Mouse (Mus musculus) ES-E14 (cell line): ENCODE data around the gene Usp12. TPM values are rescaled to one million over a fixed set of nuclear protein-coding genes. Genes with fewer than 3 reads are reported as not detected.

Experiments
- DNase-seq: peaks from one replicate; pipeline ENCODE4 v3.0.0-alpha.2; 2013; ENCODE audit warnings: low read depth, low spot score
- H3K27ac ChIP-seq: 2 replicates; pipeline ENCODE4 v1.5.1; 2012; ENCODE audit warnings: low read depth, mild to moderate bottlenecking, low read length, moderate library complexity, mixed read lengths; ENCODE audit not compliant: poor library complexity, insufficient read depth, severe bottlenecking
- H3K36me3 ChIP-seq: 2 replicates; pipeline ENCODE4 v1.6.1; 2012; ENCODE audit warnings: mild to moderate bottlenecking, low read length, moderate library complexity, mixed read lengths; ENCODE audit not compliant: control insufficient read depth, poor library complexity, insufficient read depth, severe bottlenecking
- H3K4me1 ChIP-seq, 2 experiments: fragments of 150-350 bp in 1 of 2; sonication (generic) in 1 of 2; 2 replicates each; pipeline ENCODE4 v1.6.1; 2012; ENCODE audit warnings: low read length in 2 of 2, mild to moderate bottlenecking in 1 of 2, mixed read lengths in 1 of 2; ENCODE audit not compliant: control insufficient read depth in 2 of 2, insufficient read depth in 2 of 2, poor library complexity in 1 of 2
- H3K4me3 ChIP-seq, 2 experiments: fragments of 150-350 bp in 1 of 2; sonication (generic) in 1 of 2; 2 replicates each; pipeline ENCODE4 v1.5.1; 2012; ENCODE audit warnings: low read length in 2 of 2, low read depth in 1 of 2, mild to moderate bottlenecking in 1 of 2, mixed read lengths in 1 of 2; ENCODE audit not compliant: insufficient read depth in 1 of 2, poor library complexity in 1 of 2, severe bottlenecking in 1 of 2
- H3K9ac ChIP-seq: 2 replicates; pipeline ENCODE4 v1.6.1; 2012; ENCODE audit warnings: low read depth, mild to moderate bottlenecking, low read length, mixed read lengths; ENCODE audit not compliant: poor library complexity, insufficient read depth, severe bottlenecking
- H3K9me3 ChIP-seq: fragments of 150-350 bp; sonication (generic); 2 replicates; pipeline ENCODE4 v1.6.1; 2012; ENCODE audit warnings: low read depth, mild to moderate bottlenecking, low read length; ENCODE audit not compliant: control insufficient read depth, insufficient read depth
- CHD2 ChIP-seq: IDR thresholded peaks from 2 replicates; pipeline ENCODE4 v1.6.1; 2014; ENCODE audit warnings: mild to moderate bottlenecking, low read depth, low read length, inconsistent platforms
- HCFC1 ChIP-seq: IDR thresholded peaks from 2 replicates; pipeline ENCODE4 v1.6.1; 2012; ENCODE audit warnings: low read length, inconsistent platforms, borderline replicate concordance; ENCODE audit not compliant: insufficient read depth
- MAFK ChIP-seq: IDR thresholded peaks from 2 replicates; pipeline ENCODE4 v1.6.1; 2014; ENCODE audit warnings: mild to moderate bottlenecking, low read depth, low read length, inconsistent platforms; ENCODE audit not compliant: insufficient read depth
- ZC3H11A ChIP-seq: IDR thresholded peaks from 2 replicates; pipeline ENCODE4 v1.6.1; 2012; ENCODE audit warnings: low read depth, mild to moderate bottlenecking, inconsistent platforms, low read length, borderline replicate concordance
- ZNF384 ChIP-seq: IDR thresholded peaks from 2 replicates; pipeline ENCODE4 v1.6.1; 2012; ENCODE audit warnings: low read depth, low read length, inconsistent platforms
- in situ Hi-C, 2 experiments: fragments of 600-800 bp; cut with MboI; formaldehyde crosslinking; loops; one replicate each; pipeline ENCODE4 v1.15.1; 2025; ENCODE audit warnings: low sequenced_read_pairs in 2 of 2, inconsistent platforms in 1 of 2; ENCODE audit not compliant: unreplicated experiment in 2 of 2
- total RNA-seq: library from RNA; depleted of rRNA; stranded (reverse); fragments of 300-350 nt; gene quantifications from 2 replicates; pipeline ENCODE4 v1.2.3, GENCODE M21; 2012

The Usp12 gene
- total RNA-seq, 1 experiment, result 25.4 TPM

DNA sequence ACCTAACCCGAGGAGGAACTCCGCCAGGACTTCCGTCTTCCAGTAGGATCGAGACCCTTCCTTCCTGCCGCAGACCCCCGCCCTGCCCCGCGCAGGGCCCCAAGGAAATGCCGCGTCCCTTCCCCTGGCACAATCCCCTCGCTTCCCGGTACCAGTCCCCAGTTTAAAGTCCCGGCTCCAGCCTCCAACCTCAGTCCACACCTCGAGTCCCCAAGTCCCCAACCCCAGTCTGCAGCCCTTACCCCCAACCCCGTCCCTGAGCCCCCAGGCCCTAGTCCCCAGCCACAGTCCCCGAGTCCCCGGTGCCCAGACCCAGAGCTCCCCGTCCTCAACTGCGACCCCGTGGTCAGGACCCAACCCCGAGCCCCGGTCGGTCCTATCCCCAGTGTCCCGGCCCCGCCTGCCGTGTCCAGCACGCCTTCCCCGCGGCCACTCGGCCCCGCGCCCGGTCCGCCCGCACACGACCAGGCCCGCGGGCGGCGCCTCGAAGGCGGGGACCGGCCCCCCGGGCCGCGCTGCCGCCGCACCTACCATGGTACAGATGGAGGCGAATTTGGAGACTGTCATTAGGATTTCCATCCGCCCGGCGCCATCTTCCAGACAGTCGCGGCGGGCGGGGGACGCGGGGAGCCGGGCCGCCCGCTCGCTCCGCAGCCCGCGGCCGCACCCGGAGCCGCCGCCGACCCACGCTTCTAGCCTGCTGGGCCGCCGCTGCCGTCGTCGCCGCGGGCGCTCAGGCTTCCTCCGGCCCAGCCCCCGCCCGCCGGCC, 538 bp downstream of the Usp12 start:
- no peak for DNase-seq
- H3K27ac ChIP-seq, result peak overlapping the region; percentile 50
- no peaks in the 10 kb centered on the region for H3K36me3 ChIP-seq
- peak overlapping the region; percentile 87 for H3K9ac ChIP-seq
- in situ Hi-C loops, result no loop called here
- H3K4me3 ChIP-seq, result peak overlapping the region; percentile 90 to 93
- peaks cover 3 to 7% of the 10 kb centered on the region in 2 experiments; a peak in 3 of 4 replicates for H3K4me1 ChIP-seq
- TF ChIP-seq CHD2, result no peak
- TF ChIP-seq ZC3H11A, result no peak
- no peak for TF ChIP-seq MAFK
- TF ChIP-seq ZNF384, result no peak
- TF ChIP-seq HCFC1, result no peak
- H3K9me3 ChIP-seq, result no peaks in the 10 kb centered on the region

- Histone ChIP-seq H3K9me3 (no peaks in the 10 kb centered on the region), H3K36me3 (no peaks in the 10 kb centered on the region), H3K4me1 (peaks cover 3 to 7% of the 10 kb centered on the region in 2 experiments; a peak in 3 of 4 replicates), H3K9ac (peak overlapping the region; percentile 87), H3K27ac (no peak overlapping the region), H3K4me3 (peak overlapping the region; percentile 90 to 93)
- no peak for DNase-seq
- in situ Hi-C loops, result no loop called here
- TF ChIP-seq ZC3H11A (no peak), MAFK (no peak), ZNF384 (no peak), HCFC1 (no peak), CHD2 (no peak)
Observed at GRCm38 (mm10) chr5:146793630-146794083, 1.1 kb downstream of the Usp12 start.

GRCm38 (mm10) chr5:146792140-146792791, 2.5 kb downstream of the Usp12 start:
- no peak overlapping the region for H3K9ac ChIP-seq
- TF ChIP-seq ZC3H11A, result no peak
- TF ChIP-seq CHD2, result no peak
- TF ChIP-seq ZNF384, result no peak
- TF ChIP-seq HCFC1, result no peak
- no peak for TF ChIP-seq MAFK
- no peak for DNase-seq
- H3K27ac ChIP-seq, result no peak overlapping the region
- peaks cover 3 to 7% of the 10 kb centered on the region in 2 experiments; a peak in 3 of 4 replicates for H3K4me1 ChIP-seq
- no peaks in the 10 kb centered on the region for H3K9me3 ChIP-seq
- in situ Hi-C loops, result no loop called here
- no peaks in the 10 kb centered on the region for H3K36me3 ChIP-seq
- no peak overlapping the region for H3K4me3 ChIP-seq

GRCm38 (mm10) chr5:146790944-146791343, 3.9 kb downstream of the Usp12 start:
- H3K36me3 ChIP-seq, result no peaks in the 10 kb centered on the region
- in situ Hi-C loops, result no loop called here
- no peak for DNase-seq
- no peak overlapping the region for H3K27ac ChIP-seq
- no peak overlapping the region for H3K9ac ChIP-seq
- no peak overlapping the region for H3K4me3 ChIP-seq
- no peaks in the 10 kb centered on the region for H3K9me3 ChIP-seq
- H3K4me1 ChIP-seq, result peaks cover 3 to 7% of the 10 kb centered on the region in 2 experiments; a peak in 3 of 4 replicates
- TF ChIP-seq CHD2 (no peak), ZNF384 (no peak), ZC3H11A (no peak), MAFK (no peak), HCFC1 (no peak)
